Mouse (Mus musculus) frontal cortex, postnatal 36 days (tissue): ENCODE measurements at regions not wholly inside any gene's neighbourhood (a gene's known extent, or its start where the extent isn't known, plus 50 kb on each side); places are given as distances from the start of the nearest gene placed in this dataset.

ENCODE experiments used
- DNase-seq, 2 experiments: peaks; one replicate each; pipeline ENCODE4 v3.0.0; 2022; ENCODE audit warnings: low spot score in 2 of 2

DNA sequence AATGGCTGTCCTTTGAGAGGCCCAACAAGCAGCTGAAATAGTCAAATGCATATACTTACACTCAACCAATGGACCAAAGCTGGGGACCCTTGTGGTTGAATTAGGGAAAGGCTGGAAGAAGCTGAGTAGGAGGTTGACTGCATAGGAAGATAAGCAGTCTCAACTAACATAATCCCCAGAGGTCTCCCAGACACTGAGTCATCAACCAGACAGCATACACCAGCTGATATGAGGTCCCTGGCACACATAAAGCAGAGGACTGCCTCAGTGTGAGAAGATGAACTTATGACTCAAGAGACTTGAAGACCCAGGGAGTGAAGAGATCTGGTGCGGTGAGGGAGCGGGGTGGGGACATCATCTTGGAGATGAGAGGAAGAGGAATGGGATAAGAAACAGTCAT is 863.8 kb downstream of the Nap1l3 start:
- DNase-seq, result no peak

DNA sequence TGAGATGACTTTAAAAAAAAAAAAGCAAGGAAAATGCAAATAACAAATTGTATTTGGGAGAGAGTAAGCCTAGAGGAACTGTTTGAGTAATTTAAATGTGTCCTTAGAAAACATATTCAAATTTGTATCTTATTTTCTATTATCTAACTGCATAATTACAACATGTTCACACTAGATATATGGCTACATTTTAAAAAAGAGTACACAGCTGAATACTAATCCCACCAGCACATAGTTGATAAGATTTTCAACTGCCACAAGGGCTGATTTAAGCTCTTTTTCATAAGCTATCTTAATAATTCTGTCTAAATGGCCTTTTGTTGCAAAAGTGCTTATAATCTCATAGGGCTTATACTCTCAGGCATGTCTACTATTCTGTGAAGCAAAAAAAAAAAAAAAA is 877.4 kb downstream of the Nap1l3 start:
- DNase-seq, result no peak

DNA sequence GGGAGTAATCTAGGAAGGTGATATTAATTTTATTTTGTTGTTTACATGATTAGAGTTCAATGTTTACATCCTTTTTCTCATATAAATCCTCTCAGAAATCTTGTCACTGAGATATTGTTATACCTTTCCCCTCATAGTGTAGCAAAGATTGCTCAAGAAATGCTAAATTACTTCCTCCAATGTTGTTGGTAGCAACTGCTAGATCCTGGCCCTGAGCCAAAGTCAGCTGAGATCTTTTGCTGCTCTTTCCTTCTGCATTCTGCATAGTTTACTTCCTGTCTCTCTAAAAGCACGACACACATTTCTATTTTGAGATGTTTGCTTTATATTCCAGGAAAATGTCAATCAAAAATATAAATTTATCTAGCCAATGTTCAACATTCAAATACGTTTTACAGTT is 899.5 kb downstream of the Nap1l3 start:
- DNase-seq, result peak; percentile 2 to 6

DNA sequence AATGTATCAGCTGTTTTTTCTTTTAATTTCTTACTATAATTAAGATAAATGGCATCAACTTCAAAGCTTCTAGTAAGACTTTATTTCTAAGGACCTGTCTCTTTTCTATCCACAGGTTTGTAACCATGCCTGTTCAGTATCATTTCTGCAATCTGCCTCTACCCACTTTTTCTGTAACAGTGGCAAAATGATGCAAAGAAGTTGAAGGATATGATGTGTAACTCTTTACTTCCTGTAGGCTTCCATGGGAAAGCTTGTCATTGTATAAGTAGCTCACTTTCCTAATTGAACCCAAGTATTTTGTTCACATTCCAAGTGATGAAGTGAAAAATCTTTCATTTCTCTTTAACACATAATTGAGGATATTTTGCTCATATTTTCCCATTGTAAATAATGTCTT is 900.0 kb downstream of the Nap1l3 start:
- DNase-seq, result no peak

DNA sequence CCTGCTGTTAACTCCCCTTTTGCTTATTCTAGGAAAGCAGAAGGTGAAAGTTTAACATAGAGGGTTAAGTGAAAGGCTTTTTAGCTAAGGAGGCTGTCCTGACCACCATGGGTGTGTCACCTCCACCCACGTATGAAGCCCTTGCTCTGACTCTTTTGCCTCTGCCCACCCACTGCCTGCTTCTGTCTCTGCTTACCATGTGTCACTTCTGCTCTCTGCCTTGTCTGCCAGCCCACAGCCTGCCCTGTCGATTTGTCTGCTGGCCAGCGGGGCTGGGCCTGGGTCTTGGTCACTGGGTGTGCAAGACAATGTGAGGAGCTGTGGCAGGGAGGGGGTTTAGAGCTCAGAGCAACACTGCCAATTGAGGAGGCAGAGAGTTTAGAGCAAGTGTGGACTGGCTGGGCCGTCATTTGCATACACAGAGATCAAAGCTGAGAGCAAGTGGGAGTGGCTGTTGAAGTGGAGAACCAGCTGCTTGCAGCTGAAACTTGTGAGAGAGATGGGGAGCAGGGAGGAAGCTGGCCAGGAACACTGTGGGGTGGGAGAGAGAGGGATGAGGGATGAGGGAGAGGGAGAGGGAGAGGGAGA is 917.7 kb downstream of the Nap1l3 start:
- no peak for DNase-seq

DNA sequence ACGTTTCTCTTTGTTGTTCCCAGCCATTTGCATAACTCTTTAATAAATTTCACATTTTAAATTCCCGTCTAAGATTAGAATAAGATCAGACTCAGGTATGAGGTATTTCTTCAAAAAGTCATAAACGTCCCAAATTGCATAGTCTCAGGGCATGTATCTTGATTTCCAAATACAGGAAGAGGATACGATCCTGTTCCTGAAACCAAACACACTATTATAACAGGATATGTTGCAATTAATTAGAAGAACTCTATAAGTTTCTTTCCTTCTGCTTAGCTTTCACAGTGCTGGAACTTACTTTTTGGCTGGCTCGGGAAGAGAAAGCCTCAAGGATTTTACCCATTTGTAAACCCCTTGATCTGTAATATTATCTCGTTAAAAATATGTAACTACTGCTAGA is 968.1 kb downstream of the Nap1l3 start:
- DNase-seq, result no peak
